In genomic region chr16:90040771-90041364, GRCm38 (mm10) we compare ENCODE assay signal across 9 mouse cellular contexts.
DNase-seq lines count a peak whose midpoint lies in the region; ATAC-seq lines count a peak whose summit lies in the region.
"Had no signal": no experiment of that assay in that cellular context is flagged by ENCODE, and none has a peak within 500 bp of the region (broad histone marks: within the 10 kb centered on the region; RNA-seq: fewer than 3 reads in every experiment).

No protein-coding gene starts in this region.

- 76% methylated on average over 8 of the region's 8 CpGs for WGBS in hindbrain, embryonic 11.5 days
- 81% methylated on average over 8 of the region's 8 CpGs for WGBS in hindbrain, embryonic 10.5 days
- WGBS in hindbrain, embryonic 15.5 days = 47% methylated on average over 8 of the region's 8 CpGs
- 38% methylated on average over 8 of the region's 8 CpGs for WGBS in neural tube, embryonic 15.5 days

- H3K4me3 ChIP-seq in hindbrain, embryonic 11.5 days (ENCODE audit: low read depth, low read length) = no peak overlapping the region
- no peak overlapping the region for H3K4me3 ChIP-seq in hindbrain, embryonic 10.5 days
- no peak overlapping the region for H3K4me3 ChIP-seq in hindbrain, embryonic 15.5 days
- H3K4me3 ChIP-seq in neural tube, embryonic 15.5 days (replicated peaks) = no peak overlapping the region
- H3K4me3 ChIP-seq: neural tube, embryonic 12.5 days had no signal

- peak; percentile 41; the same call in 1 of the 2 replicates for ATAC-seq in hindbrain, embryonic 11.5 days (ENCODE audit: low FRiP score)
- ATAC-seq in hindbrain, embryonic 15.5 days (ENCODE audit: low FRiP score, low read depth) = peak; percentile 76; the same call in 1 of the 2 replicates
- ATAC-seq in neural tube, embryonic 15.5 days (ENCODE audit: low FRiP score) = peak; percentile 82

- no peaks in the 10 kb centered on the region for H3K9me3 ChIP-seq in hindbrain, embryonic 11.5 days (ENCODE audit: control insufficient read depth, low read length)
- H3K9me3 ChIP-seq in hindbrain, embryonic 10.5 days = no peaks in the 10 kb centered on the region
- no peaks in the 10 kb centered on the region for H3K9me3 ChIP-seq in hindbrain, embryonic 15.5 days
- H3K9me3 ChIP-seq in neural tube, embryonic 15.5 days (replicated peaks) = no peaks in the 10 kb centered on the region
- H3K9me3 ChIP-seq: neural tube, embryonic 12.5 days had no signal

- no peak for DNase-seq in hindbrain, embryonic 11.5 days (ENCODE audit: low spot score)
- no peak for DNase-seq in hindbrain, embryonic 10.5 days (ENCODE audit: low spot score)
- DNase-seq in CD4-positive, CD25-positive, alpha-beta regulatory T cell, adult 2 months (ENCODE audit: low read depth, low spot score) = peak; percentile 49
- no peak for DNase-seq in gastrocnemius, postnatal 10 days
- no peak for DNase-seq in cerebellum, adult 8-10 months
- no peak for DNase-seq in adrenal gland, postnatal 25 days

- no peaks in the 10 kb centered on the region for H3K27me3 ChIP-seq in hindbrain, embryonic 11.5 days (ENCODE audit: control insufficient read depth, insufficient read depth, low read length)
- no peaks in the 10 kb centered on the region for H3K27me3 ChIP-seq in hindbrain, embryonic 10.5 days (ENCODE audit: insufficient read depth, poor library complexity, severe bottlenecking)
- no peaks in the 10 kb centered on the region for H3K27me3 ChIP-seq in hindbrain, embryonic 15.5 days
- no peaks in the 10 kb centered on the region for H3K27me3 ChIP-seq in neural tube, embryonic 15.5 days (replicated peaks)
- H3K27me3 ChIP-seq: neural tube, embryonic 12.5 days had no signal

- H3K36me3 ChIP-seq in hindbrain, embryonic 11.5 days (ENCODE audit: control insufficient read depth, insufficient read depth, low read length) = no peaks in the 10 kb centered on the region
- H3K36me3 ChIP-seq in hindbrain, embryonic 10.5 days = peaks cover 3% of the 10 kb centered on the region; the same call in 1 of the 2 replicates
- no peaks in the 10 kb centered on the region for H3K36me3 ChIP-seq in hindbrain, embryonic 15.5 days
- no peaks in the 10 kb centered on the region for H3K36me3 ChIP-seq in neural tube, embryonic 15.5 days
- H3K36me3 ChIP-seq: neural tube, embryonic 12.5 days had no signal

- no peak overlapping the region for H3K9ac ChIP-seq in hindbrain, embryonic 11.5 days (ENCODE audit: low read depth, low read length)
- H3K9ac ChIP-seq in hindbrain, embryonic 15.5 days = no peak overlapping the region
- no peak overlapping the region for H3K9ac ChIP-seq in neural tube, embryonic 15.5 days (replicated peaks)
- H3K9ac ChIP-seq: neural tube, embryonic 12.5 days had no signal

- H3K4me1 ChIP-seq in hindbrain, embryonic 11.5 days (replicated peaks; ENCODE audit: control insufficient read depth, insufficient read depth, low read length) = no peaks in the 10 kb centered on the region
- H3K4me1 ChIP-seq in hindbrain, embryonic 10.5 days (replicated peaks) = peaks cover 3% of the 10 kb centered on the region; the same call in 1 of the 2 replicates
- H3K4me1 ChIP-seq in hindbrain, embryonic 15.5 days (replicated peaks) = peaks cover 19% of the 10 kb centered on the region
- H3K4me1 ChIP-seq in neural tube, embryonic 15.5 days = peaks cover 22% of the 10 kb centered on the region
- H3K4me1 ChIP-seq: neural tube, embryonic 12.5 days had no signal

- H3K4me2 ChIP-seq in hindbrain, embryonic 11.5 days (replicated peaks; ENCODE audit: low read depth, low read length) = no peak overlapping the region
- H3K4me2 ChIP-seq in hindbrain, embryonic 15.5 days = no peak overlapping the region
- H3K4me2 ChIP-seq in neural tube, embryonic 15.5 days = no peak overlapping the region
- H3K4me2 ChIP-seq: neural tube, embryonic 12.5 days had no signal

- H3K27ac ChIP-seq in hindbrain, embryonic 11.5 days (ENCODE audit: low read depth, low read length) = no peak overlapping the region
- no peak overlapping the region for H3K27ac ChIP-seq in hindbrain, embryonic 10.5 days
- H3K27ac ChIP-seq in hindbrain, embryonic 15.5 days (replicated peaks) = peak overlapping the region; percentile 64
- peak overlapping the region; percentile 30 for H3K27ac ChIP-seq in neural tube, embryonic 15.5 days (replicated peaks)
- H3K27ac ChIP-seq: neural tube, embryonic 12.5 days had no signal

Comparison
In these comparisons a context has a peak if more than half of its experiments do, and no peak if none do; other contexts are left out.
1. H3K27ac ChIP-seq: peak in hindbrain, embryonic 15.5 days (single experiment) and neural tube, embryonic 15.5 days (single experiment); none in hindbrain, embryonic 11.5 days (single experiment) and hindbrain, embryonic 10.5 days (single experiment).
2. Peak in every context shown above with its lines, with median percentiles within 50 percentile points of each other: ATAC-seq.